Mouse (Mus musculus): Measurements from ENCODE around the gene Hdlbp. TPM values are rescaled to one million over a fixed set of nuclear protein-coding genes. Genes with fewer than 3 reads are reported as not detected.
"Not testable (repeated sequence)": the region's sequence is repeated elsewhere in the genome, so short reads cannot be mapped to it uniquely, and the experiment has no call there.

The Hdlbp gene
- polyA plus RNA-seq, 1 experiment, result 232 TPM

- Histone ChIP-seq H3K36me3 (ENCODE audit: control insufficient read depth, insufficient read depth, low read length, poor library complexity, severe bottlenecking) (peaks cover 7% of the 10 kb centered on the region), H3K9ac (ENCODE audit: low read depth, poor library complexity, severe bottlenecking) (peak within 1 kb of the TSS; percentile 39), H3K27ac (ENCODE audit: insufficient read depth, low read length) (0 out of 2 replicates have a peak within 1 kb of the TSS, but pooled peaks have one; percentile 16), H3K4me3 (ENCODE audit: low read depth, low read length) (peak within 1 kb of the TSS; percentile 83), H3K9me3 (replicated peaks; ENCODE audit: control insufficient read depth, insufficient read depth, low read length, poor library complexity, severe bottlenecking) (no peaks in the 10 kb centered on the region), H3K4me1 (ENCODE audit: control insufficient read depth, insufficient read depth, low read length) (no peaks in the 10 kb centered on the region), H3K27me3 (ENCODE audit: control insufficient read depth, insufficient read depth, low read length, poor library complexity, severe bottlenecking) (no peaks in the 10 kb centered on the region)
- TF ChIP-seq CTCF (IDR thresholded peaks at IDR 0.05; ENCODE audit: low read depth, low read length), result no peak
- TF ChIP-seq POLR2A (IDR thresholded peaks at IDR 0.05; ENCODE audit: insufficient read depth, low read length), result peak; percentile 42
- no peak for TF ChIP-seq EP300 (IDR thresholded peaks at IDR 0.05; ENCODE audit: insufficient read depth, low read depth, low read length)
These were observed 33.2 kb upstream of the Hdlbp start, which contains the start of gene Farp2 for GRCm38 (mm10) chr1:93511585-93512350. Farp2 (plus strand) TSS chr1:93512079.

GRCm38 (mm10) chr1:93508576-93508975 lies 30.0 kb upstream of the Hdlbp start:
- not testable (repeated sequence) for H3K4me1 ChIP-seq (ENCODE audit: control insufficient read depth, insufficient read depth, low read length); H3K27ac ChIP-seq (ENCODE audit: insufficient read depth, low read length); H3K9me3 ChIP-seq (replicated peaks; ENCODE audit: control insufficient read depth, insufficient read depth, low read length, poor library complexity, severe bottlenecking); H3K27me3 ChIP-seq (ENCODE audit: control insufficient read depth, insufficient read depth, low read length, poor library complexity, severe bottlenecking); H3K4me3 ChIP-seq (ENCODE audit: low read depth, low read length); H3K9ac ChIP-seq (ENCODE audit: low read depth, poor library complexity, severe bottlenecking)
- H3K36me3 ChIP-seq (ENCODE audit: control insufficient read depth, insufficient read depth, low read length, poor library complexity, severe bottlenecking), result peaks cover 17% of the 10 kb centered on the region

GRCm38 (mm10) chr1:93506944-93507676 lies 28.5 kb upstream of the Hdlbp start:
- H3K4me1 ChIP-seq (ENCODE audit: control insufficient read depth, insufficient read depth, low read length), result no peaks in the 10 kb centered on the region
- H3K36me3 ChIP-seq (ENCODE audit: control insufficient read depth, insufficient read depth, low read length, poor library complexity, severe bottlenecking), result peaks cover 24% of the 10 kb centered on the region
- no peaks in the 10 kb centered on the region for H3K9me3 ChIP-seq (replicated peaks; ENCODE audit: control insufficient read depth, insufficient read depth, low read length, poor library complexity, severe bottlenecking)
- no peaks in the 10 kb centered on the region for H3K27me3 ChIP-seq (ENCODE audit: control insufficient read depth, insufficient read depth, low read length, poor library complexity, severe bottlenecking)
- no peak overlapping the region for H3K27ac ChIP-seq (ENCODE audit: insufficient read depth, low read length)
- TF ChIP-seq CTCF (IDR thresholded peaks at IDR 0.05; ENCODE audit: low read depth, low read length), result no peak
- TF ChIP-seq EP300 (IDR thresholded peaks at IDR 0.05; ENCODE audit: insufficient read depth, low read depth, low read length), result no peak
- no peak for TF ChIP-seq POLR2A (IDR thresholded peaks at IDR 0.05; ENCODE audit: insufficient read depth, low read length)
- H3K4me3 ChIP-seq (ENCODE audit: low read depth, low read length), result no peak overlapping the region
- H3K9ac ChIP-seq (ENCODE audit: low read depth, poor library complexity, severe bottlenecking), result no peak overlapping the region

- H3K4me3 ChIP-seq (ENCODE audit: low read depth, low read length), result no peak overlapping the region
- no peaks in the 10 kb centered on the region for H3K27me3 ChIP-seq (ENCODE audit: control insufficient read depth, insufficient read depth, low read length, poor library complexity, severe bottlenecking)
- no peaks in the 10 kb centered on the region for H3K4me1 ChIP-seq (ENCODE audit: control insufficient read depth, insufficient read depth, low read length)
- H3K9ac ChIP-seq (ENCODE audit: low read depth, poor library complexity, severe bottlenecking), result no peak overlapping the region
- H3K9me3 ChIP-seq (replicated peaks; ENCODE audit: control insufficient read depth, insufficient read depth, low read length, poor library complexity, severe bottlenecking), result no peaks in the 10 kb centered on the region
- TF ChIP-seq EP300 (IDR thresholded peaks at IDR 0.05; ENCODE audit: insufficient read depth, low read depth, low read length), result no peak
- TF ChIP-seq POLR2A (IDR thresholded peaks at IDR 0.05; ENCODE audit: insufficient read depth, low read length), result no peak
- TF ChIP-seq CTCF (IDR thresholded peaks at IDR 0.05; ENCODE audit: low read depth, low read length), result no peak
- H3K36me3 ChIP-seq (ENCODE audit: control insufficient read depth, insufficient read depth, low read length, poor library complexity, severe bottlenecking), result peaks cover 39% of the 10 kb centered on the region
- no peak overlapping the region for H3K27ac ChIP-seq (ENCODE audit: insufficient read depth, low read length)
These were observed 16.7 kb upstream of the Hdlbp start for GRCm38 (mm10) chr1:93495312-93495711.

- H3K9me3 ChIP-seq (replicated peaks; ENCODE audit: control insufficient read depth, insufficient read depth, low read length, poor library complexity, severe bottlenecking); H3K4me3 ChIP-seq (ENCODE audit: low read depth, low read length); H3K36me3 ChIP-seq (ENCODE audit: control insufficient read depth, insufficient read depth, low read length, poor library complexity, severe bottlenecking); H3K27me3 ChIP-seq (ENCODE audit: control insufficient read depth, insufficient read depth, low read length, poor library complexity, severe bottlenecking); H3K27ac ChIP-seq (ENCODE audit: insufficient read depth, low read length); H3K4me1 ChIP-seq (ENCODE audit: control insufficient read depth, insufficient read depth, low read length); H3K9ac ChIP-seq (ENCODE audit: low read depth, poor library complexity, severe bottlenecking): not testable (repeated sequence)
These were observed 7.7 kb upstream of the Hdlbp start for GRCm38 (mm10) chr1:93486302-93486701.

- H3K9me3 ChIP-seq (replicated peaks; ENCODE audit: control insufficient read depth, insufficient read depth, low read length, poor library complexity, severe bottlenecking), result no peaks in the 10 kb centered on the region
- H3K9ac ChIP-seq (ENCODE audit: low read depth, poor library complexity, severe bottlenecking), result peak overlapping the region; percentile 73
- H3K27ac ChIP-seq (ENCODE audit: insufficient read depth, low read length), result peak overlapping the region; percentile 40; the same call in 1 of the 2 replicates
- no peaks in the 10 kb centered on the region for H3K4me1 ChIP-seq (ENCODE audit: control insufficient read depth, insufficient read depth, low read length)
- peak overlapping the region; percentile 88 for H3K4me3 ChIP-seq (ENCODE audit: low read depth, low read length)
- H3K27me3 ChIP-seq (ENCODE audit: control insufficient read depth, insufficient read depth, low read length, poor library complexity, severe bottlenecking), result no peaks in the 10 kb centered on the region
- TF ChIP-seq EP300 (IDR thresholded peaks at IDR 0.05; ENCODE audit: insufficient read depth, low read depth, low read length) (no peak), POLR2A (IDR thresholded peaks at IDR 0.05; ENCODE audit: insufficient read depth, low read length) (no peak), CTCF (IDR thresholded peaks at IDR 0.05; ENCODE audit: low read depth, low read length) (no peak)
- no peaks in the 10 kb centered on the region for H3K36me3 ChIP-seq (ENCODE audit: control insufficient read depth, insufficient read depth, low read length, poor library complexity, severe bottlenecking)
These were observed 965 bp upstream of the Hdlbp start for GRCm38 (mm10) chr1:93479476-93480083.
